Mouse (Mus musculus) CH12.LX (cell line): ENCODE results near the gene Pwwp2b. TPM values are rescaled to one million over a fixed set of nuclear protein-coding genes. Genes with fewer than 3 reads are reported as not detected.

Experiments used
- DNase-seq: peaks from one replicate; pipeline ENCODE4 v3.0.0-alpha.2; 2013; ENCODE audit errors: extremely low read depth
- H3K27ac ChIP-seq: 2 replicates; pipeline ENCODE4 v1.5.1; 2012; ENCODE audit warnings: low read depth, mild to moderate bottlenecking, control low read depth, moderate library complexity; ENCODE audit not compliant: insufficient read depth
- H3K27me3 ChIP-seq: replicated peaks from 2 replicates; pipeline ENCODE3; 2012; ENCODE audit warnings: inconsistent platforms
- H3K36me3 ChIP-seq, 2 experiments: replicated peaks in 1 of 2; 2 replicates each; pipeline versions ENCODE3 to v1.6.1; 2012; ENCODE audit warnings: inconsistent platforms in 1 of 2, low read length in 1 of 2, mild to moderate bottlenecking in 1 of 2, mixed read lengths in 1 of 2, moderate library complexity in 1 of 2; ENCODE audit not compliant: control insufficient read depth in 1 of 2, insufficient read depth in 1 of 2
- H3K4me1 ChIP-seq, 2 experiments: 2 replicates each; pipeline ENCODE4 v1.6.1; 2012; ENCODE audit warnings: inconsistent platforms in 1 of 2, moderate library complexity in 1 of 2; ENCODE audit not compliant: insufficient read depth in 2 of 2, control insufficient read depth in 1 of 2
- H3K4me2 ChIP-seq: 2 replicates; pipeline ENCODE4 v1.6.1; 2012; ENCODE audit warnings: low read depth, mild to moderate bottlenecking, control low read depth; ENCODE audit not compliant: poor library complexity, insufficient read depth, severe bottlenecking
- H3K4me3 ChIP-seq, 3 experiments: fragments of 150-350 bp in 1 of 3; sonication (generic) in 1 of 3; replicated peaks in 1 of 3; 2 replicates each; pipeline versions ENCODE3 to v1.5.1; 2011 to 2012; ENCODE audit warnings: low read depth in 2 of 3, low read length in 2 of 3, mild to moderate bottlenecking in 2 of 3, moderate library complexity in 2 of 3, control low read depth in 1 of 3, improper control_type of control experiment in 1 of 3, inconsistent platforms in 1 of 3, mixed read lengths in 1 of 3; ENCODE audit not compliant: poor library complexity in 1 of 3
- H3K79me2 ChIP-seq: replicated peaks from 2 replicates; pipeline ENCODE4 v1.6.1; 2012; ENCODE audit warnings: mild to moderate bottlenecking, moderate library complexity; ENCODE audit not compliant: control insufficient read depth, poor library complexity, insufficient read depth, severe bottlenecking; ENCODE audit errors: extremely low read depth
- H3K9ac ChIP-seq: 2 replicates; pipeline ENCODE4 v1.6.1; 2012; ENCODE audit warnings: low read depth, mild to moderate bottlenecking, control low read depth, moderate library complexity; ENCODE audit not compliant: insufficient read depth
- H3K9me3 ChIP-seq: replicated peaks from 2 replicates; pipeline ENCODE3; 2012; ENCODE audit warnings: low read length, inconsistent platforms, mixed read lengths
- CHD1 ChIP-seq: IDR thresholded peaks from 2 replicates; pipeline ENCODE4 v1.6.1; 2012; ENCODE audit warnings: low read depth, low read length, improper control_type of control experiment, inconsistent platforms
- CHD2 ChIP-seq: IDR thresholded peaks from 2 replicates; pipeline ENCODE4 v1.6.1; 2011; ENCODE audit warnings: low read length, improper control_type of control experiment
- CTCF ChIP-seq, 2 experiments: IDR thresholded peaks in 1 of 2; conservative IDR thresholded peaks in 1 of 2; 2 replicates each; pipeline ENCODE4 v1.5.1; 2011 to 2012; ENCODE audit warnings: low read depth in 2 of 2, low read length in 2 of 2, improper control_type of control experiment in 1 of 2, inconsistent platforms in 1 of 2, mild to moderate bottlenecking in 1 of 2, moderate library complexity in 1 of 2
- E2F4 ChIP-seq: IDR thresholded peaks from 2 replicates; pipeline ENCODE4 v1.6.1; 2011; ENCODE audit warnings: low read depth, low read length, improper control_type of control experiment; ENCODE audit not compliant: insufficient replicate concordance
- ELF1 ChIP-seq: IDR thresholded peaks from 2 replicates; pipeline ENCODE4 v1.6.1; 2014; ENCODE audit warnings: low read depth, mild to moderate bottlenecking, inconsistent platforms, low read length, improper control_type of control experiment
- HCFC1 ChIP-seq: IDR thresholded peaks from 2 replicates; pipeline ENCODE4 v1.6.1; 2012; ENCODE audit warnings: low read depth, mild to moderate bottlenecking, inconsistent platforms, low read length, improper control_type of control experiment
- IRF4 ChIP-seq: IDR thresholded peaks from 2 replicates; pipeline ENCODE4 v1.6.1; 2014; ENCODE audit warnings: low read depth, mild to moderate bottlenecking, inconsistent platforms, low read length, improper control_type of control experiment
- JUN ChIP-seq: IDR thresholded peaks from 2 replicates; pipeline ENCODE4 v1.6.1; 2011; ENCODE audit warnings: low read depth, mild to moderate bottlenecking, low read length, improper control_type of control experiment, moderate library complexity; ENCODE audit not compliant: insufficient read depth
- MAZ ChIP-seq: IDR thresholded peaks from 2 replicates; pipeline ENCODE4 v1.6.1; 2012; ENCODE audit warnings: low read depth, mild to moderate bottlenecking, inconsistent platforms, low read length, improper control_type of control experiment, moderate library complexity
- NELFE ChIP-seq: IDR thresholded peaks from 2 replicates; pipeline ENCODE4 v1.6.1; 2011; ENCODE audit warnings: low read depth, low read length, improper control_type of control experiment
- NRF1 ChIP-seq: IDR thresholded peaks from 2 replicates; pipeline ENCODE4 v1.6.1; 2014; ENCODE audit warnings: low read depth, mild to moderate bottlenecking, inconsistent platforms, low read length, improper control_type of control experiment, moderate library complexity
- RCOR1 ChIP-seq: conservative IDR thresholded peaks from 2 replicates; pipeline ENCODE4 v1.6.1; 2012; ENCODE audit warnings: low read depth, mild to moderate bottlenecking, inconsistent platforms, low read length, improper control_type of control experiment
- TCF12 ChIP-seq: IDR thresholded peaks from 2 replicates; pipeline ENCODE4 v1.6.1; 2014; ENCODE audit warnings: low read depth, mild to moderate bottlenecking, inconsistent platforms, low read length, improper control_type of control experiment
- USF2 ChIP-seq: conservative IDR thresholded peaks from 2 replicates; pipeline ENCODE4 v1.6.1; 2011; ENCODE audit warnings: low read depth, low read length, improper control_type of control experiment
- ZMIZ1 ChIP-seq: IDR thresholded peaks from 2 replicates; pipeline ENCODE4 v1.6.1; 2012; ENCODE audit warnings: low read depth, mild to moderate bottlenecking, inconsistent platforms, low read length, improper control_type of control experiment
- dilution Hi-C: fragments of 300-500 bp; cut with MboI; formaldehyde crosslinking; loops from 2 replicates; pipeline ENCODE4 v1.14.3; 2020; ENCODE audit warnings: low sequenced_read_pairs; ENCODE audit not compliant: extremely low pct_unique_long_range_greater_than_20kb, extremely low pct_ligation_motif_present
- in situ Hi-C: fragments of 300-500 bp; cut with MboI; formaldehyde crosslinking; loops from 3 replicates; pipeline ENCODE4 v1.14.3; 2019; ENCODE audit warnings: low sequenced_read_pairs, low pct_ligation_motif_present, low pct_unique_long_range_greater_than_20kb, mixed read lengths
- polyA plus RNA-seq: library from polyadenylated mRNA; unstranded; fragments of >175 nt; gene quantifications from 2 replicates; pipeline ENCODE4 v1.2.1, GENCODE M21; 2012; ENCODE audit warnings: low read depth; ENCODE audit not compliant: insufficient read length
- total RNA-seq, 2 experiments: library from RNA; depleted of rRNA; stranded (reverse); fragments of 300-350 nt in 1 of 2; fragments of >200 nt in 1 of 2; gene quantifications; 2 replicates each; pipeline ENCODE4 v1.2.3; 2012 to 2014

The Pwwp2b gene
- total and polyA plus RNA-seq, 3 experiments = 0.08 TPM; not detected in 2

- in situ Hi-C loops (loop anchor here (5.0 kb wide), 1 partner anchor 251 kb away; no protein-coding TSS in a partner anchor), dilution Hi-C loops (no loop called here)
- Histone ChIP-seq H3K9ac (no peak overlapping the region), H3K79me2 (no peaks in the 10 kb centered on the region), H3K4me2 (no peak overlapping the region), H3K36me3 (no peaks in the 10 kb centered on the region), H3K9me3 (no peaks in the 10 kb centered on the region), H3K27me3 (peaks cover 97% of the 10 kb centered on the region), H3K4me1 (no peaks in the 10 kb centered on the region), H3K4me3 (no peak overlapping the region), H3K27ac (no peak overlapping the region)
- TF ChIP-seq TCF12 (no peak), NELFE (no peak), MAZ (no peak), RCOR1 (no peak), E2F4 (no peak), CTCF (conservative IDR thresholded peaks at IDR 0.05 in 1 of 2, IDR thresholded peaks at IDR 0.05 in 1 of 2; ENCODE audit: low read depth in 2 of 2, low read length in 2 of 2) (no peak), ZMIZ1 (no peak), CHD2 (no peak), USF2 (no peak), HCFC1 (no peak), ELF1 (no peak)
- DNase-seq = no peak
These were observed 21.9 kb upstream of the Pwwp2b start for GRCm38 (mm10) chr7:139226416-139226815.

DNA sequence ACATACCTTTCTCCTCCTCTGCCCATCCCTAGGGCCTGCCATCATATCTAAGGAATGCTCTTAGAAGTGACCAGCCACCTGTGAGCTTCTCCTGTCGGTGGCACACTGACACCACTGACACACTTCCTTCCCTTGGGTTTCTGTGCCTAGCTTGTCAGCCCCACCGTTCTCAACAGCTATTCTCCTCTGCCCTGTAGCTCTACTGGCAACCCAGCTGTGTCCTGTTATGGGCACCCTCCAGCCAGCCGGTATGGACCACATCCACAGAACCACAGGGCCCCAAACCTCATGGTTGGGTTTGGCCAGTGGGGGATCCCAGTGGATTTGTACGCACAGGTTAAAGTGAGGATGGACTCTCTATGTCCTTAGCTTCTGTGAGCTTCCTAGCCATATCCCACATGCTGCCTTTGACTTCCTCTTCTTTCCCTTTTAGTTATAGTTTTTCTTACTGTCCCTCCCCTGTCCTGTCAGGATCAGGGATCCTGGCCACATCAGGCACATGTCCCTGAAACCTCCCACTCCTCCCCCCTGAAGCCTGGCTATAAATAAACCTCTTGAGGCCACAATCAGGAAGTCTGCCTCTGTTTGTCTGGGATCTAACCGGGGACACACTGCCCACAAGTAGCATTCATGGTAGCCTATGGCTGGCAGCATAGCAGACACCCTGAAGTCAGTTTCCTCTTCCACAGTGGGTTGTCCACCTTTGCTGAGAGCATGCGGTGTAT is 19.7 kb upstream of the Pwwp2b start:
- DNase-seq = no peak
- H3K4me3 ChIP-seq = no peak overlapping the region
- no peak overlapping the region for H3K27ac ChIP-seq
- in situ Hi-C loops = loop anchor here (5.0 kb wide), 1 partner anchor 249 kb away; no protein-coding TSS in a partner anchor
- TF ChIP-seq NELFE (no peak), RCOR1 (no peak), NRF1 (no peak), IRF4 (no peak), JUN (no peak), CHD1 (no peak)
- TF ChIP-seq, all 38 proteins: peak for 0
- H3K36me3 ChIP-seq = no peaks in the 10 kb centered on the region
- peaks cover 93% of the 10 kb centered on the region for H3K27me3 ChIP-seq
- H3K9ac ChIP-seq = no peak overlapping the region
- no peaks in the 10 kb centered on the region for H3K4me1 ChIP-seq
- H3K9me3 ChIP-seq = no peaks in the 10 kb centered on the region
- no peaks in the 10 kb centered on the region for H3K79me2 ChIP-seq
- dilution Hi-C loops = no loop called here
- no peak overlapping the region for H3K4me2 ChIP-seq
